Mouse (Mus musculus) midbrain, embryonic 11.5 days (tissue): Measurements from ENCODE around the gene Isca1. TPM values are rescaled to one million over a fixed set of nuclear protein-coding genes. Genes with fewer than 3 reads are reported as not detected.

Experiments
- ATAC-seq: fragments of 200-750 bp; cut with Nextera tagmentation; 2 replicates; pipeline ENCODE4 v1.8.0; 2017; ENCODE audit warnings: moderate TSS enrichment, moderate library complexity; ENCODE audit not compliant: low FRiP score
- DNase-seq: peaks from one replicate; pipeline ENCODE4 v3.0.0; 2015; ENCODE audit warnings: low spot score; ENCODE audit errors: missing footprints
- H3K27ac ChIP-seq: fragments of 300-500 bp; sonication (generic); 2 replicates; pipeline ENCODE4 v1.5.1; 2014; ENCODE audit warnings: low read depth, low read length
- H3K27me3 ChIP-seq: fragments of 300-500 bp; sonication (generic); 2 replicates; pipeline ENCODE4 v1.6.1; 2014; ENCODE audit warnings: mild to moderate bottlenecking, low read length, moderate library complexity, mixed read lengths; ENCODE audit not compliant: control insufficient read depth, insufficient read depth
- H3K36me3 ChIP-seq: fragments of 300-500 bp; sonication (generic); 2 replicates; pipeline ENCODE4 v1.6.1; 2014; ENCODE audit warnings: mild to moderate bottlenecking, low read length, moderate library complexity, mixed read lengths; ENCODE audit not compliant: control insufficient read depth, insufficient read depth
- H3K4me1 ChIP-seq: fragments of 300-500 bp; sonication (generic); 2 replicates; pipeline ENCODE4 v1.6.1; 2014; ENCODE audit warnings: low read length; ENCODE audit not compliant: control insufficient read depth, insufficient read depth
- H3K4me2 ChIP-seq: fragments of 300-500 bp; sonication (generic); 2 replicates; pipeline ENCODE4 v1.6.1; 2014; ENCODE audit warnings: mild to moderate bottlenecking, moderate library complexity
- H3K4me3 ChIP-seq: fragments of 300-500 bp; sonication (generic); 2 replicates; pipeline ENCODE4 v1.5.1; 2014; ENCODE audit warnings: low read depth, low read length
- H3K9ac ChIP-seq: fragments of 300-500 bp; sonication (generic); 2 replicates; pipeline ENCODE4 v1.6.1; 2014; ENCODE audit warnings: low read length
- H3K9me3 ChIP-seq: fragments of 300-500 bp; sonication (generic); 2 replicates; pipeline ENCODE4 v1.6.1; 2016; ENCODE audit warnings: low read length; ENCODE audit not compliant: control insufficient read depth
- WGBS: fragments of 180-500 bp; shearing (Covaris S2); extraction: QIAGEN DNeasy Blood & Tissue Kit; methylation state at CpG from one replicate; pipeline ENCODE4 v1.1.7; 2014; 5-methylcytosine and 5-hydroxymethylcytosine counted together
- polyA plus RNA-seq: library from polyadenylated mRNA; unstranded; fragments of >200 nt; fragmentation: Nextera tagmentation; extraction: Ambion mirVana; gene quantifications from 2 replicates; pipeline ENCODE4 v1.2.1, GENCODE M21; 2014

The Isca1 gene
- polyA plus RNA-seq, 1 experiment from 2014 or later = 131 TPM

DNA sequence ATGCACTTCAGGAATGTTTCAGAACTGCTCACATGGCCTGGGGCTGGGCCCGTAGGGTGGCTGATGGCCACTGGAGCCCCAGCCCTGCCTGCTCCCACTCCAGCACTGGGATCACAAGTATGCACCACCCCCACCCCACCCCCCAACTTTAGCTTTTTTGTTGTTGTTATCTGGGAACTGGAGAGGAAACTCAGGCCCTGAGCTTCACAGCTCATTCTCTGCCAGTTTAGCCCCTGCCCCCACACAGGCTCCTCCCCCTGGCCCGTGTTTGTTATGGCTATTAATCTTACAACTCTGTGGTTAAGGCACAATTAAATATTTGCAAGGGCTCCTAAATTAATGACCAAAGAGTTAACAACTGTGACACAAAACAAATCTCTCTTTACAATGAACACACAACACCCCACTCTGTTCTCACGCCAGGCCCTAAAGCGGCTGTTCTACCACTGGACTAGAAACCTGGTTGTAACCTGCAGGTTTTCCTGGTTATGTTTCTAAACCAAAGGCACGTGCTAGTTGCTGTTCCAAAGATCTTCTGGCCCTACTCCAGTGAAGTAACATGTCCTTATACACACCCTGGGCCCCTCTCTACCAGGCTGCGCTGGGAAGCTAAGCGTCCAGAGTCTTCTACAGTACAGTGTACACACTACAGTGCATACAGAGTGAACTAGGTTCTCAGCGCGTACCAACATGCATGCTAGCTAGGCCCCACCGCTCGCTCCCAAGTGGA, 2.7 kb downstream of the Isca1 start:
- Histone ChIP-seq H3K4me3 (no peak overlapping the region), H3K9ac (no peak overlapping the region), H3K27me3 (no peaks in the 10 kb centered on the region), H3K9me3 (no peaks in the 10 kb centered on the region), H3K4me1 (peaks cover 30% of the 10 kb centered on the region), H3K27ac (no peak overlapping the region), H3K4me2 (no peak overlapping the region), H3K36me3 (peaks cover 3% of the 10 kb centered on the region)
- WGBS = 86% methylated on average over 11 of the region's 11 CpGs
- ATAC-seq = no peak
- no peak for DNase-seq

DNA sequence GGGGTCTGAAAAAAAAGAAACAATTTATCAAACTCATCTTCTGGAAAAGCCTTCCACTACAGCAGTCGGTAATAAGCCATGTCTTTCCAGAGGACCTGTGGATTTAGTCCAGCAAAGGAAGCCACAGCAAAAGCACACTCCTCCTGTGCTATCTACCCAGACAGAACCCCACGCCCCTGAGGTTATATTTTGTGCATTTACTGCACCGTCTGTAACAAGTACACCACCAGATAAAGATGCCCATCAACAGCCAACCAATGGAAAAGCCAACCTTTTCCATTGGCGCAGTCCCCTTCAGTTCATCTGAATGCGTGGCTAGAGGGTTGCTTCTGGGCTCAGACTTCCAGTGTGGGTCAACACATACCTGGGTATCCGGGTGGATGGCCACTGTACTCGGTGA, 6.8 kb downstream of the Isca1 start:
- Histone ChIP-seq H3K9ac (no peak overlapping the region), H3K36me3 (peaks cover 6% of the 10 kb centered on the region), H3K27ac (no peak overlapping the region), H3K27me3 (no peaks in the 10 kb centered on the region), H3K4me3 (no peak overlapping the region), H3K9me3 (no peaks in the 10 kb centered on the region), H3K4me1 (peaks cover 13% of the 10 kb centered on the region; the same call in 1 of the 2 replicates), H3K4me2 (no peak overlapping the region)
- WGBS = 95% methylated on average over 7 of the region's 7 CpGs
- ATAC-seq (no peak), DNase-seq (no peak)

- ATAC-seq (no peak), DNase-seq (no peak)
- Histone ChIP-seq H3K27me3 (no peaks in the 10 kb centered on the region), H3K36me3 (peaks cover 10% of the 10 kb centered on the region), H3K9ac (no peak overlapping the region), H3K27ac (no peak overlapping the region), H3K4me1 (no peaks in the 10 kb centered on the region), H3K4me2 (no peak overlapping the region), H3K4me3 (no peak overlapping the region), H3K9me3 (no peaks in the 10 kb centered on the region)
- 97% methylated on average over 7 of the region's 7 CpGs for WGBS
Measured at GRCm38 (mm10) chr13:59756906-59757305, 12.7 kb downstream of the Isca1 start.

GRCm38 (mm10) chr13:59750310-59750709, 19.3 kb downstream of the Isca1 start:
- 86% methylated on average over 12 of the region's 12 CpGs for WGBS
- no peak for DNase-seq
- no peaks in the 10 kb centered on the region for H3K9me3 ChIP-seq

GRCm38 (mm10) chr13:59746711-59747110, 22.9 kb downstream of the Isca1 start, which contains the start of gene 1700014D04Rik:
TSS of gene 1700014D04Rik (minus strand) at chr13:59746752.
- ATAC-seq (no peak), DNase-seq (no peak)
- H3K27me3 ChIP-seq = no peaks in the 10 kb centered on the region
- H3K9ac ChIP-seq = no peak within 1 kb of the TSS
- no peak within 1 kb of the TSS for H3K4me3 ChIP-seq
- H3K4me2 ChIP-seq = no peak within 1 kb of the TSS
- no peak within 1 kb of the TSS for H3K27ac ChIP-seq
- no peaks in the 10 kb centered on the region for H3K4me1 ChIP-seq
- no peaks in the 10 kb centered on the region for H3K9me3 ChIP-seq
- WGBS = 80% methylated on average over 9 of the region's 9 CpGs
- no peaks in the 10 kb centered on the region for H3K36me3 ChIP-seq

More at GRCm38 (mm10) chr13:59750310-59750709, 19.3 kb downstream of the Isca1 start:
- Histone ChIP-seq H3K36me3 (peaks cover 3% of the 10 kb centered on the region), H3K4me3 (no peak overlapping the region), H3K9ac (no peak overlapping the region), H3K4me1 (no peaks in the 10 kb centered on the region), H3K27me3 (no peaks in the 10 kb centered on the region), H3K4me2 (no peak overlapping the region), H3K27ac (no peak overlapping the region)
- no peak for ATAC-seq

GRCm38 (mm10) chr13:59746164-59746563, 23.4 kb downstream of the Isca1 start:
- ATAC-seq (no peak), DNase-seq (no peak)
- Histone ChIP-seq H3K36me3 (no peaks in the 10 kb centered on the region), H3K4me2 (no peak overlapping the region), H3K9me3 (no peaks in the 10 kb centered on the region), H3K27ac (no peak overlapping the region), H3K9ac (no peak overlapping the region), H3K4me3 (no peak overlapping the region), H3K4me1 (no peaks in the 10 kb centered on the region), H3K27me3 (no peaks in the 10 kb centered on the region)
- WGBS = 68% methylated on average over 6 of the region's 6 CpGs

- 89% methylated on average over 6 of the region's 6 CpGs for WGBS
- H3K27me3 ChIP-seq = no peaks in the 10 kb centered on the region
- no peak overlapping the region for H3K4me2 ChIP-seq
- DNase-seq = no peak
- H3K4me1 ChIP-seq = no peaks in the 10 kb centered on the region
- no peaks in the 10 kb centered on the region for H3K36me3 ChIP-seq
- H3K9ac ChIP-seq = no peak overlapping the region
- H3K4me3 ChIP-seq = no peak overlapping the region
- no peak overlapping the region for H3K27ac ChIP-seq
- H3K9me3 ChIP-seq = no peaks in the 10 kb centered on the region
- no peak for ATAC-seq
Measured at GRCm38 (mm10) chr13:59745462-59745861, 24.1 kb downstream of the Isca1 start.

DNA sequence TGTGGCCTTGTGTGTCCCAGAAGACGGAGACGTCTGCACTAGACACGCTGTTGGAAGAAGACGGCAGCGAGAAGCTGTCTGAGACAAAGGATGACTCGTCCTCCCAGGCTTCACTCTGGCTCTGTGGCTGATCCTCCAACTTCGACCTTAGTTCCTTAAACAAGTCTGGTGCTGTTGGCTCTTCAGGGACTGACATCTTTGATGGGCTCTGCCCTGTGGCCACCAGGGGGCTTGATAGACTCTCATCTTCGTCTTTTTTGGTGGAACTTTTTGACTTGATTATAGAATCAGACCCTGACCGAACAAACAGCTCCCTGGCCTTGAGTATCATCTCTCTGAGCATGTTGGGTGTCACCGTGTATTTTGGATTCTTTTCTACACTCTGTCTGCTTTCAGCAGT, 27.9 kb downstream of the Isca1 start:
- WGBS = 83% methylated on average over 10 of the region's 10 CpGs
- Histone ChIP-seq H3K4me3 (no peak overlapping the region), H3K36me3 (no peaks in the 10 kb centered on the region), H3K9ac (no peak overlapping the region), H3K4me1 (no peaks in the 10 kb centered on the region), H3K27me3 (no peaks in the 10 kb centered on the region), H3K9me3 (no peaks in the 10 kb centered on the region), H3K4me2 (no peak overlapping the region), H3K27ac (no peak overlapping the region)
- DNase-seq = no peak
- ATAC-seq = no peak

DNA sequence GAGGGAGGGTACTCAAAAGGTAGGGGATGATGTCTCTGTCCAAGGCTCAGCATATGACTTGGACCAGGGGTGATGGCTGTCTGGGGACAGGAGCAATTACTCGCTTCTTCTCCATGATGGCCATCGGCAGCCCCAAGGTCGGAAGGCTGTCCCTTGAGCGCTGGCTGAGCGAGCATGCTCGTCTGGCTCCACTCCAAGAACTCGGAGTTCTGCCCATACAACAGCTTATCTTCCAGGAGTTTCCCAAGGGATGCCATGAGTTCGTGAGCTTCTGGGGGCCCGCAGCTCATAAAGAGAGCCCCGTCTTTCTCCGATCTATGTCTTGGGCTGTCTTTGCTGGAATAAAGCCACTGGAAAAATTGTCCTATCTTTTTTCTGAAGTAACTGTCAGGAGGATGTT, 28.5 kb downstream of the Isca1 start:
- no peaks in the 10 kb centered on the region for H3K36me3 ChIP-seq
- 91% methylated on average over 11 of the region's 11 CpGs for WGBS
- no peaks in the 10 kb centered on the region for H3K9me3 ChIP-seq
- no peak overlapping the region for H3K4me2 ChIP-seq
- ATAC-seq = no peak
- DNase-seq = no peak
- H3K4me3 ChIP-seq = no peak overlapping the region
- H3K27me3 ChIP-seq = no peaks in the 10 kb centered on the region
- no peaks in the 10 kb centered on the region for H3K4me1 ChIP-seq
- H3K9ac ChIP-seq = no peak overlapping the region
- no peak overlapping the region for H3K27ac ChIP-seq
